Comparison of ENCODE assay signal across 2 mouse cellular contexts in the genomic region with DNA sequence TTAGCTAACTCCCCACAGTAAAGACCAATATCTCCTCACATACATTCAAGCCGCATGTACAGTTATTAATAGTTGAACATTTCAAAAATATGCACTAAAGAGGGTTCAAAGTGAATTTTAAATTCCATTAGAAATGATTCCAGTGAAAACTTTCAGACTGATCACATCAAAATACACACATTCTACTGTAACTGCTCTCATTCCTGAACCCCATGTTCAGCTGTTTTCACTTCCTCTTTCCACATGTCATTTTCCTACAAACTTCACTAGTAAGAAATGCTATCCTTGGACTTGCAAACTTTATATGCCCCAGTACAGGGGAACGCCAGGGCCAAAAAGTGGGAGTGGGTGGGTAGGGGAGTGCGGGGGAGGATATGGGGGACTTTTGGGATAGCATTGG.
TF ChIP-seq lines count a peak whose summit lies in the region.

No protein-coding gene starts in this region.

TF ChIP-seq in CH12.LX, 34 proteins besides CTCF, POLR2A, EP300 and RAD21 (continued from another document):
- TF ChIP-seq USF1 (IDR thresholded peaks at IDR 0.05; ENCODE audit: low read depth, low read length) (no peak), ZNF384 (IDR thresholded peaks at IDR 0.05; ENCODE audit: low read depth, low read length) (peak; percentile 56), SIN3A (IDR thresholded peaks at IDR 0.05; ENCODE audit: low read length) (peak; percentile 60; the same call in 1 of the 2 replicates)

TF ChIP-seq in MEL, 35 proteins besides CTCF, POLR2A, EP300 and RAD21 (continued from another document):
- TF ChIP-seq E2F4 (IDR thresholded peaks at IDR 0.05; ENCODE audit: borderline replicate concordance, low read depth, low read length) (no peak), MAZ (IDR thresholded peaks at IDR 0.05; ENCODE audit: low read depth, low read length) (no peak), MAX (IDR thresholded peaks at IDR 0.05; ENCODE audit: low read length) (no peak), BHLHE40 (IDR thresholded peaks at IDR 0.05; ENCODE audit: borderline replicate concordance, low read depth, low read length) (no peak), ZC3H11A (IDR thresholded peaks at IDR 0.05; ENCODE audit: low read depth, low read length) (no peak), TAL1 (IDR thresholded peaks at IDR 0.05; ENCODE audit: low read length) (no peak), TBP (IDR thresholded peaks at IDR 0.05; ENCODE audit: low read depth, low read length) (no peak), POLR2AphosphoS2 (IDR thresholded peaks at IDR 0.05; ENCODE audit: low read length) (no peak), MYC (IDR thresholded peaks at IDR 0.05; ENCODE audit: low read depth, low read length) (no peak), UBTF (IDR thresholded peaks at IDR 0.05; ENCODE audit: borderline replicate concordance, insufficient read depth, low read depth, low read length) (no peak), ETS1 (IDR thresholded peaks at IDR 0.05; ENCODE audit: low read depth, low read length) (no peak), ZKSCAN1 (IDR thresholded peaks at IDR 0.05; ENCODE audit: low read depth, low read length) (no peak), NELFE (IDR thresholded peaks at IDR 0.05; ENCODE audit: low read depth, low read length) (no peak)
